Mouse (Mus musculus): Measurements from ENCODE around the gene Bscl2. TPM values are rescaled to one million over a fixed set of nuclear protein-coding genes. Genes with fewer than 3 reads are reported as not detected.
A peak's percentile ranks its signal among the peaks of the same experiment; 100 is the strongest.
"Not testable (repeated sequence)": the region's sequence is repeated elsewhere in the genome, so short reads cannot be mapped to it uniquely, and the experiment has no call there.

Bscl2 gene
- polyA plus RNA-seq, 2 experiments: 19.7 to 23.6 TPM

- Histone ChIP-seq H3K4me3 (ENCODE audit: insufficient read depth in 1 of 2, low read depth in 2 of 2, low read length in 2 of 2) (no peak overlapping the region), H3K27ac (no peak overlapping the region), H3K9ac (replicated peaks) (no peak overlapping the region), H3K9me3 (ENCODE audit: control insufficient read depth, low read length) (no peaks in the 10 kb centered on the region), H3K27me3 (ENCODE audit: control insufficient read depth, insufficient read depth, low read length) (no peaks in the 10 kb centered on the region), H3K4me1 (replicated peaks; ENCODE audit: control insufficient read depth in 2 of 2, insufficient read depth in 2 of 2, low read length in 1 of 2) (0 out of 4 replicates have a peak, but pooled peaks cover 0 to 4% of the 10 kb centered on the region in 2 experiments), H3K4me2 (ENCODE audit: low read depth) (no peak overlapping the region), H3K36me3 (replicated peaks; ENCODE audit: control insufficient read depth, insufficient read depth, low read depth) (no peaks in the 10 kb centered on the region)
- ATAC-seq (ENCODE audit: insufficient read depth) (no peak), DNase-seq (ENCODE audit: low read depth in 3 of 3, low spot score in 3 of 3) (no peak)
- no peak for TF ChIP-seq CTCF (IDR thresholded peaks at IDR 0.05; ENCODE audit: low read depth)
- no peak for TF ChIP-seq EP300 (IDR thresholded peaks at IDR 0.05; ENCODE audit: low read depth)
- 73% methylated on average over 3 of the region's 3 CpGs for whole genome bisulfite sequencing (ENCODE audit: insufficient replicate concordance)
These were observed 15.8 kb downstream of the Bscl2 start for GRCm38 (mm10) chr19:8853117-8853516.

DNA sequence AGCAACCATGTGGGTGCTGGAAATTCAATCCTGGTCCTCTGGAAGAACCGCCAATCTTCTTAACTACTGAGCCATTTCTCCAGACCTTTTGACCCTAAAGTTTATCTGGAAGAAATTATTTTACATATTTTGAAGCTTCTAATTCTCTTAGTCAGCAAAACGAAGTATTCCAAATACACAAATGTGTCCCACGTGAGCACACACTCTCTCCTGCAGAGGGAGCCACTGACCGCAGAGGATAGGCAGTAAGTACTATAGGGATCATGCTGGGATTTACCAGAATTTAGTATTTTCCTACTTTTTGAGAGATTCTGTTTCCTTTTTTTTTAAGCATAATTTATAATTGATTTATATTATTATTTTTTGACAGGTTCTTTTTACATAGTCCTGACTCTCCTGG is 20.4 kb downstream of the Bscl2 start:
- Histone ChIP-seq H3K27me3 (ENCODE audit: control insufficient read depth, insufficient read depth, low read length) (no peaks in the 10 kb centered on the region), H3K36me3 (replicated peaks; ENCODE audit: control insufficient read depth, insufficient read depth, low read depth) (no peaks in the 10 kb centered on the region), H3K27ac (no peak overlapping the region), H3K9ac (replicated peaks) (no peak overlapping the region), H3K4me2 (ENCODE audit: low read depth) (no peak overlapping the region), H3K4me1 (replicated peaks; ENCODE audit: control insufficient read depth in 2 of 2, insufficient read depth in 2 of 2, low read length in 1 of 2) (no peaks in the 10 kb centered on the region), H3K4me3 (ENCODE audit: insufficient read depth in 1 of 2, low read depth in 2 of 2, low read length in 2 of 2) (no peak overlapping the region), H3K9me3 (ENCODE audit: control insufficient read depth, low read length) (no peaks in the 10 kb centered on the region)
- ATAC-seq (ENCODE audit: insufficient read depth): no peak
- no peak for TF ChIP-seq EP300 (IDR thresholded peaks at IDR 0.05; ENCODE audit: low read depth)
- TF ChIP-seq CTCF (IDR thresholded peaks at IDR 0.05; ENCODE audit: low read depth): peak; percentile 78
- 27% methylated on average over 4 of the region's 4 CpGs for WGBS (ENCODE audit: insufficient replicate concordance)
- no peak for DNase-seq (ENCODE audit: low read depth in 3 of 3, low spot score in 3 of 3)

DNA sequence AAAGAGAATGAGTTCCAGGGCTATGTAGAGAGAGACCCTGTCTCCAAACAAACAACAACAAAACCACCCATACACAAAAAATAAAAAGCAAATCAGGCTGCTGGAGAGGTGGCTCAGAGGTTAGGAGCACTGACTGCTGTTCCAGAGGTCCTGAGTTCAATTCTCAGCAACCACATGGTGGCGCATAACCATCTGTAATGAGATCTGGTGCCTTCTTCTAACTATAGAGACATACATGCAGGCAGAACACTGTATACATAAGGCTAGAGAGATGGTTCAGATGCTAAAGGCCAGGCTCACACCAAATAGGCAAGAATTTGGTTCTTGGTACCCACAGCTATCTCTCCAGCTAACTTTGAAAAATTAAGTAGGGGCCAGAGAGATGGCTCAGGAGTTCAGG is 21.8 kb downstream of the Bscl2 start:
- ATAC-seq (ENCODE audit: insufficient read depth) (no peak), DNase-seq (ENCODE audit: low read depth in 3 of 3, low spot score in 3 of 3) (no peak)
- Histone ChIP-seq H3K27me3 (ENCODE audit: control insufficient read depth, insufficient read depth, low read length) (no peaks in the 10 kb centered on the region), H3K4me1 (replicated peaks; ENCODE audit: control insufficient read depth in 2 of 2, insufficient read depth in 2 of 2, low read length in 1 of 2) (no peaks in the 10 kb centered on the region), H3K36me3 (replicated peaks; ENCODE audit: control insufficient read depth, insufficient read depth, low read depth) (no peaks in the 10 kb centered on the region), H3K27ac (no peak overlapping the region), H3K4me2 (ENCODE audit: low read depth) (no peak overlapping the region), H3K4me3 (ENCODE audit: insufficient read depth in 1 of 2, low read depth in 2 of 2, low read length in 2 of 2) (no peak overlapping the region), H3K9me3 (ENCODE audit: control insufficient read depth, low read length) (no peaks in the 10 kb centered on the region), H3K9ac (replicated peaks) (no peak overlapping the region)
- WGBS (ENCODE audit: insufficient replicate concordance): 28% methylated on average over 1 of the region's 1 CpGs
- TF ChIP-seq EP300 (IDR thresholded peaks at IDR 0.05; ENCODE audit: low read depth): no peak
- TF ChIP-seq CTCF (IDR thresholded peaks at IDR 0.05; ENCODE audit: low read depth): peak; percentile 70

DNA sequence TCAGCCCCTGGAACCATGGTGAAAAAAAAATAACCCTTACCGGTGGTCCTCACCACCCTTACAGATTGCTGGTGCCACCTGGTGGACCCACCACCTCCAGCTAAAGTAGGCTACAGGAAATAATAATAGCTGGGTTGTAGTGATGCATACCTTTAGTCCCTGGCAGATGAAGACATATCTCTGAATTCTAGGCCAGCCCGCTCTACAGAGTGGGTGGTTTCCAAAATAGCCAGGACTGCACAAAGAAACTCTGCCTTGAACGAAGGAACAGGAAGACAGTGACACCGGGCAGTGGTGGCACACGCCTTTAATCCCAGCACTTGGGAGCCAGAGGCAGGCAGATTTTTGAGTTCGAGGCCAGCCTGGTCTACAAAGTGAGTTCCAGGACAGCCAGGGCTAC is 27.0 kb downstream of the Bscl2 start:
- no peak for ATAC-seq (ENCODE audit: insufficient read depth)
- Histone ChIP-seq H3K27ac (no peak overlapping the region), H3K4me1 (replicated peaks; ENCODE audit: control insufficient read depth in 2 of 2, insufficient read depth in 2 of 2, low read length in 1 of 2) (no peaks in the 10 kb centered on the region), H3K4me3 (ENCODE audit: insufficient read depth in 1 of 2, low read depth in 2 of 2, low read length in 2 of 2) (no peak overlapping the region), H3K27me3 (ENCODE audit: control insufficient read depth, insufficient read depth, low read length) (no peaks in the 10 kb centered on the region), H3K9ac (replicated peaks) (no peak overlapping the region), H3K4me2 (ENCODE audit: low read depth) (no peak overlapping the region), H3K36me3 (replicated peaks; ENCODE audit: control insufficient read depth, insufficient read depth, low read depth) (no peaks in the 10 kb centered on the region), H3K9me3 (ENCODE audit: control insufficient read depth, low read length) (no peaks in the 10 kb centered on the region)
- WGBS (ENCODE audit: insufficient replicate concordance): 76% methylated on average over 6 of the region's 6 CpGs
- DNase-seq (ENCODE audit: low read depth in 3 of 3, low spot score in 3 of 3): no peak
- no peak for TF ChIP-seq CTCF (IDR thresholded peaks at IDR 0.05; ENCODE audit: low read depth)
- TF ChIP-seq EP300 (IDR thresholded peaks at IDR 0.05; ENCODE audit: low read depth): no peak

- Histone ChIP-seq H3K4me1 (replicated peaks; ENCODE audit: control insufficient read depth in 2 of 2, insufficient read depth in 2 of 2, low read length in 1 of 2) (peaks cover 9 to 10% of the 10 kb centered on the region in 2 experiments), H3K4me2 (ENCODE audit: low read depth) (peak overlapping the region; percentile 70), H3K4me3 (ENCODE audit: insufficient read depth in 1 of 2, low read depth in 2 of 2, low read length in 2 of 2) (peak overlapping the region in 1 of 2 experiments; percentile 97; a peak in 2 of 4 replicates), H3K9ac (replicated peaks) (peak overlapping the region; percentile 98), H3K36me3 (replicated peaks; ENCODE audit: control insufficient read depth, insufficient read depth, low read depth) (peaks cover 20% of the 10 kb centered on the region), H3K27ac (peak overlapping the region; percentile 75)
- DNase-seq (ENCODE audit: low read depth in 3 of 3, low spot score in 3 of 3); H3K9me3 ChIP-seq (ENCODE audit: control insufficient read depth, low read length); ATAC-seq (ENCODE audit: insufficient read depth); H3K27me3 ChIP-seq (ENCODE audit: control insufficient read depth, insufficient read depth, low read length): not testable (repeated sequence)
- WGBS (ENCODE audit: insufficient replicate concordance): 48% methylated on average over 3 of the region's 3 CpGs
These were observed 33.1 kb downstream of the Bscl2 start for GRCm38 (mm10) chr19:8870381-8870780.

Measured in liver, embryonic 14.5 days (tissue).